Mouse (Mus musculus) MEL (cell line): ENCODE measurements around the gene Lsm11.

Experiments used
- CHD1 ChIP-seq: IDR thresholded peaks from 2 replicates; pipeline ENCODE4 v1.6.1; 2012; ENCODE audit warnings: low read depth, mild to moderate bottlenecking, inconsistent platforms, low read length, improper control_type of control experiment
- CTCF ChIP-seq, 3 experiments: IDR thresholded peaks in 2 of 3; conservative IDR thresholded peaks in 1 of 3; 2 replicates each; pipeline ENCODE4 v1.5.1; 2011 to 2012; ENCODE audit warnings: low read length in 3 of 3, low read depth in 2 of 3, mild to moderate bottlenecking in 2 of 3, improper control_type of control experiment in 1 of 3, inconsistent platforms in 1 of 3, mixed read lengths in 1 of 3, moderate library complexity in 1 of 3; ENCODE audit not compliant: control insufficient read depth in 1 of 3, insufficient read depth in 1 of 3, poor library complexity in 1 of 3, severe bottlenecking in 1 of 3
- EP300 ChIP-seq, 2 experiments: IDR thresholded peaks; 2 replicates each; pipeline ENCODE4 v1.6.1; 2011; ENCODE audit warnings: improper control_type of control experiment in 2 of 2, low read length in 2 of 2, low read depth in 1 of 2, mild to moderate bottlenecking in 1 of 2
- ETS1 ChIP-seq: IDR thresholded peaks from 2 replicates; pipeline ENCODE4 v1.6.1; 2012; ENCODE audit warnings: low read depth, mild to moderate bottlenecking, inconsistent platforms, low read length, improper control_type of control experiment, moderate library complexity
- GATA1 ChIP-seq: IDR thresholded peaks from 2 replicates; pipeline ENCODE4 v1.6.1; 2011; ENCODE audit warnings: low read depth, low read length, improper control_type of control experiment
- MAX ChIP-seq: IDR thresholded peaks from 2 replicates; pipeline ENCODE4 v1.6.1; 2011; ENCODE audit warnings: low read length, improper control_type of control experiment
- NRF1 ChIP-seq: IDR thresholded peaks from 2 replicates; pipeline ENCODE4 v1.6.1; 2014; ENCODE audit warnings: low read depth, mild to moderate bottlenecking, inconsistent platforms, low read length, improper control_type of control experiment, moderate library complexity; ENCODE audit not compliant: poor library complexity, insufficient read depth, severe bottlenecking
- POLR2A ChIP-seq, 2 experiments: IDR thresholded peaks; 2 replicates each; pipeline ENCODE4 v1.6.1; 2011 to 2012; ENCODE audit warnings: low read length in 2 of 2, mild to moderate bottlenecking in 2 of 2, control low read depth in 1 of 2, improper control_type of control experiment in 1 of 2, low read depth in 1 of 2, moderate library complexity in 1 of 2; ENCODE audit not compliant: control insufficient read depth in 1 of 2, insufficient read depth in 1 of 2, poor library complexity in 1 of 2
- POLR2AphosphoS2 ChIP-seq: IDR thresholded peaks from 2 replicates; pipeline ENCODE4 v1.6.1; 2011; ENCODE audit warnings: low read length, improper control_type of control experiment
- RCOR1 ChIP-seq: IDR thresholded peaks from 2 replicates; pipeline ENCODE4 v1.6.1; 2012; ENCODE audit warnings: low read depth, mild to moderate bottlenecking, inconsistent platforms, low read length, improper control_type of control experiment
- SIN3A ChIP-seq: IDR thresholded peaks from 2 replicates; pipeline ENCODE4 v1.6.1; 2012; ENCODE audit warnings: low read length, improper control_type of control experiment, inconsistent platforms
- ZKSCAN1 ChIP-seq: IDR thresholded peaks from 2 replicates; pipeline ENCODE4 v1.6.1; 2012; ENCODE audit warnings: low read depth, mild to moderate bottlenecking, inconsistent platforms, low read length, improper control_type of control experiment, moderate library complexity
- ZMIZ1 ChIP-seq: IDR thresholded peaks from 2 replicates; pipeline ENCODE4 v1.6.1; 2012; ENCODE audit warnings: low read depth, mild to moderate bottlenecking, inconsistent platforms, low read length, improper control_type of control experiment, moderate library complexity
- ZNF384 ChIP-seq: IDR thresholded peaks from 2 replicates; pipeline ENCODE4 v1.6.1; 2012; ENCODE audit warnings: low read depth, mild to moderate bottlenecking, inconsistent platforms, low read length, improper control_type of control experiment

DNA sequence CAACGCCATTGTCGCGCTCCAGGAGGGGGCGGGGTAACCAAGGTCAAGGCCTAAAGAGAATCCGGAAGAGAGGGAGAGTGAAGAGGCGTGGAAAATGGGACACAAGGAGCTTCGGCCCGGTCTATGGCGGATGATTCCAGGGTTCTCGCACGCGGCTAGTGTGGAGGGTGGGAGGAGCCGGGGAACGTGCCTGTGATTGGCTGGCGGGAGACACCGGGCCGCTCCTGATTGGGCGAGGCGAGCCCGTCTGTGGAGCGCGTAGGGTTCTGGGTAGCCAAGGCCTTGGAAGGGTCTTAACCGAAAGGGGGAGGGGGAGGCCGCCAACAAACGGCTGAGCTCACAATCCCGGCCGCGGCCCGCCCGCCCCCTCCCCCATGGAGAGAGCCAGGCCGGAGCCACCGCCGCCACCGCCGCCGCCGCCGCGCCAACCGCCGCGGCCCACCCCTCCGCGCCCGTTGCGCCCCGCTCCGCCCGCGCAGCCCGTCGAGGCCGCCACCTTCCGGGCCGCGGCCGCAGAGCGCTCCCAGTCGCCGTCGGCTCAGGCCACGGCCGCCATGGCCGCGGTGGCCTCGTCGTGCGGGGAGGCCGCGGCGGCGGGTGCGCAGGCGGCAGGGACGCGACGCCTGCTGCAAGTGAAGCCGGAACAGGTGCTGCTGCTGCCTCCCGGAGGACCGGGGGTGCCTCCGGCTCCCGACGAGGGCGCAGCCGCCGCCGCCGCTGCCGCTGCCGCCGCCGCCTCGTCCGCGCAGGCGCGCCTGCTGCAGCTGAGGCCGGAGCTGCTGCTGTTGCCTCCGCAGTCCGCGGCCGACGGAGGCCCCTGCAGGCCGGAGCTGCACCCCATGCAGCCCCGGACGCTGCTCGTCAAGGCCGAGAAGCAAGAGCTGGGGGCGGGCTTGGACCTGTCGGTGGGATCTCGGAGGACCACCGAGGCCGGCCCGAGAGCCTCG is 35.5 kb upstream of the Lsm11 start, which contains the start of gene Sox30:
- TF ChIP-seq CTCF (IDR thresholded peaks at IDR 0.05 in 2 of 3, conservative IDR thresholded peaks at IDR 0.05 in 1 of 3; ENCODE audit: control insufficient read depth in 1 of 3, insufficient read depth in 1 of 3, low read depth in 2 of 3, low read length in 3 of 3, poor library complexity in 1 of 3, severe bottlenecking in 1 of 3), result no peak
- no peak for TF ChIP-seq POLR2AphosphoS2
- TF ChIP-seq ZKSCAN1, result no peak
- TF ChIP-seq NRF1, result no peak
- TF ChIP-seq ZNF384, result no peak
- no peak for TF ChIP-seq EP300 (IDR thresholded peaks at IDR 0.05; ENCODE audit: low read depth in 1 of 2, low read length in 2 of 2)
- no peak for TF ChIP-seq POLR2A (IDR thresholded peaks at IDR 0.05; ENCODE audit: control insufficient read depth in 1 of 2, insufficient read depth in 1 of 2, low read depth in 1 of 2, low read length in 2 of 2, poor library complexity in 1 of 2)
- no peak for TF ChIP-seq MAX
- TF ChIP-seq RCOR1, result no peak
- TF ChIP-seq CHD1, result no peak
- no peak for TF ChIP-seq ETS1
- TF ChIP-seq GATA1, result no peak
- TF ChIP-seq SIN3A, result no peak
- TF ChIP-seq ZMIZ1, result no peak
